Mouse (Mus musculus): ENCODE measurements around the gene Olfr1564. TPM values are rescaled to one million over a fixed set of nuclear protein-coding genes. Genes with fewer than 3 reads are reported as not detected.

Olfr1564 gene
- polyA plus RNA-seq, 1 experiment from 2014 or later, result not detected

Other genes starting within 250 kb of the Olfr1564 start
- gene Zfp952, start 228.6 kb downstream of the Olfr1564 start, polyA plus RNA-seq (2015; fragmentation: Nextera tagmentation; extraction: Ambion mirVana), result 11.3 and 12.7 TPM in 2 replicates
- gene Zfp763, start 188.3 kb downstream of the Olfr1564 start, polyA plus RNA-seq (2015; fragmentation: Nextera tagmentation; extraction: Ambion mirVana), result 13.6 and 14.9 TPM in 2 replicates
- gene 4921501E09Rik, start 153.6 kb downstream of the Olfr1564 start, polyA plus RNA-seq (2015; fragmentation: Nextera tagmentation; extraction: Ambion mirVana), result not detected in 2 replicates
- gene Zfp563, start 132.4 kb downstream of the Olfr1564 start, polyA plus RNA-seq (2015; fragmentation: Nextera tagmentation; extraction: Ambion mirVana), result 9.6 TPM in 2 replicates
- not detected in 2 replicates for gene Morc2b, start 82.0 kb downstream of the Olfr1564 start, polyA plus RNA-seq (2015; fragmentation: Nextera tagmentation; extraction: Ambion mirVana)
- not detected in 2 replicates for gene Olfr55, start 53.2 kb downstream of the Olfr1564 start, polyA plus RNA-seq (2015; fragmentation: Nextera tagmentation; extraction: Ambion mirVana)
- gene Olfr239, start 30.4 kb downstream of the Olfr1564 start, polyA plus RNA-seq (2015; fragmentation: Nextera tagmentation; extraction: Ambion mirVana), result not detected in 2 replicates
- 20.1 and 20.7 TPM in 2 replicates for gene Zfp955a, start 33.5 kb upstream of the Olfr1564 start, polyA plus RNA-seq (2015; fragmentation: Nextera tagmentation; extraction: Ambion mirVana)
- not detected in 2 replicates for gene Olfr63, start 43.0 kb upstream of the Olfr1564 start, polyA plus RNA-seq (2015; fragmentation: Nextera tagmentation; extraction: Ambion mirVana)
- 12.0 and 12.2 TPM in 2 replicates for gene Zfp955b, start 67.9 kb upstream of the Olfr1564 start, polyA plus RNA-seq (2015; fragmentation: Nextera tagmentation; extraction: Ambion mirVana)
- gene Zfp81, start 137.2 kb upstream of the Olfr1564 start, polyA plus RNA-seq (2015; fragmentation: Nextera tagmentation; extraction: Ambion mirVana), result 8.8 and 9.5 TPM in 2 replicates
- 19.0 and 19.7 TPM in 2 replicates for gene Zfp101, start 173.0 kb upstream of the Olfr1564 start, polyA plus RNA-seq (2015; fragmentation: Nextera tagmentation; extraction: Ambion mirVana)
- gene Actl9, start 211.2 kb upstream of the Olfr1564 start, polyA plus RNA-seq (2015; fragmentation: Nextera tagmentation; extraction: Ambion mirVana), result not detected in 2 replicates